ENCODE assay signal across 9 mouse cellular contexts in the genomic region with DNA sequence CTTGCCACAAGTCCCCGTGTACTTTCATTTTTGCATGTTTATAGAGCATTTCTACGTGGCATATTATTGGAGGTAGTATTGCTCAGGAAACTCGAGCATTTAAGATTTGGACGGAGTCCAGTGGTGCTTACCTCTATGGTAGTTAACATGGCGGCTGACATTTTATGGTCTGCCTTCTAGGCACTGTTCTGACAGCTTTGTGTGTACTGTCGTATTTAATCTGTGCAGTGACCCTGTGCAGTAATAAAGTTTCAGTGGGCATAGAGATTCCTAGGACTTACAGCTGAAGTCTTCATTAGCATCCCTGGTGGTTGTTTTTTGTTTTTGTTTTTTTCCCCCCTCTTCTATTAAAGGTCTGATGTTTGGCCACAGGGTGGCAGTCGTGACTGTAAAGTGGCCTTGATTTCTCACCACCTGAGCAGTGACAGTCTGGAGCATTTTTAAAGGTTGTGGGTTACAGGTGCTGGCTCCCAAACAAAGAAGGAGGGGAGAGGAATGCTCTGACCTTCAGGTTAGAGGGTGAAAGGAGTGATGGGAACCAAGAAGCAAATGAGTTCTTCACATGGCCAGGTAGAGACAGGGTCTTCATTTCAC.
A peak's percentile ranks its signal among the peaks of the same experiment; 100 is the strongest.
DNase-seq lines count a peak whose midpoint lies in the region; ATAC-seq lines count a peak whose summit lies in the region.
"Had no signal": no experiment of that assay in that cellular context is flagged by ENCODE, and none has a peak within 500 bp of the region (broad histone marks: within the 10 kb centered on the region; RNA-seq: fewer than 3 reads in every experiment).

No protein-coding gene starts in this region.

- no peaks in the 10 kb centered on the region; the same call in 1 of the 2 replicates for H3K27me3 ChIP-seq in hindbrain, embryonic 15.5 days
- no peaks in the 10 kb centered on the region for H3K27me3 ChIP-seq in limb, embryonic 11.5 days (ENCODE audit: control insufficient read depth, insufficient read depth, low read length)
- no peaks in the 10 kb centered on the region for H3K27me3 ChIP-seq in neural tube, embryonic 14.5 days (ENCODE audit: control insufficient read depth, insufficient read depth, low read length)
- H3K27me3 ChIP-seq: heart, embryonic 13.5 days had no signal

- H3K9ac ChIP-seq in hindbrain, embryonic 15.5 days: no peak overlapping the region
- no peak overlapping the region for H3K9ac ChIP-seq in limb, embryonic 11.5 days (ENCODE audit: low read length)
- no peak overlapping the region for H3K9ac ChIP-seq in neural tube, embryonic 14.5 days (replicated peaks; ENCODE audit: low read depth, low read length)
- H3K9ac ChIP-seq: heart, embryonic 13.5 days had no signal

- no peak overlapping the region for H3K27ac ChIP-seq in hindbrain, embryonic 15.5 days (replicated peaks)
- no peak overlapping the region for H3K27ac ChIP-seq in limb, embryonic 11.5 days (replicated peaks; ENCODE audit: low read depth, low read length)
- no peak overlapping the region for H3K27ac ChIP-seq in neural tube, embryonic 14.5 days (ENCODE audit: low read depth, low read length)
- H3K27ac ChIP-seq: heart, embryonic 13.5 days had no signal

- no peaks in the 10 kb centered on the region for H3K36me3 ChIP-seq in hindbrain, embryonic 15.5 days
- no peaks in the 10 kb centered on the region for H3K36me3 ChIP-seq in limb, embryonic 11.5 days (ENCODE audit: control insufficient read depth, insufficient read depth, low read length)
- H3K36me3 ChIP-seq in neural tube, embryonic 14.5 days (ENCODE audit: control insufficient read depth, insufficient read depth, low read length): no peaks in the 10 kb centered on the region

- peaks cover 6% of the 10 kb centered on the region for H3K4me1 ChIP-seq in hindbrain, embryonic 15.5 days (replicated peaks)
- no peaks in the 10 kb centered on the region for H3K4me1 ChIP-seq in limb, embryonic 11.5 days (ENCODE audit: control insufficient read depth, insufficient read depth, low read length)
- no peaks in the 10 kb centered on the region for H3K4me1 ChIP-seq in neural tube, embryonic 14.5 days (ENCODE audit: control insufficient read depth, insufficient read depth, low read length)

- no peaks in the 10 kb centered on the region for H3K9me3 ChIP-seq in hindbrain, embryonic 15.5 days
- H3K9me3 ChIP-seq in limb, embryonic 11.5 days (ENCODE audit: control insufficient read depth, low read length): no peaks in the 10 kb centered on the region
- no peaks in the 10 kb centered on the region for H3K9me3 ChIP-seq in neural tube, embryonic 14.5 days (ENCODE audit: control insufficient read depth, low read length)
- H3K9me3 ChIP-seq: heart, embryonic 13.5 days had no signal

- H3K4me2 ChIP-seq in hindbrain, embryonic 15.5 days: no peak overlapping the region
- no peak overlapping the region for H3K4me2 ChIP-seq in limb, embryonic 11.5 days (ENCODE audit: low read depth, severe bottlenecking)
- H3K4me2 ChIP-seq in neural tube, embryonic 14.5 days (ENCODE audit: low read depth, low read length): no peak overlapping the region
- H3K4me2 ChIP-seq: heart, embryonic 13.5 days had no signal

- ATAC-seq in cerebellum, adult (ENCODE audit: insufficient number of reproducible peaks, low FRiP score, low TSS enrichment): no peak
- ATAC-seq in hindbrain, embryonic 15.5 days (ENCODE audit: low FRiP score, low read depth): peak; percentile 52; the same call in 1 of the 2 replicates
- ATAC-seq in limb, embryonic 11.5 days (ENCODE audit: insufficient number of reproducible peaks, low FRiP score, low TSS enrichment, low read depth): no peak
- ATAC-seq in neural tube, embryonic 14.5 days (ENCODE audit: low read depth): peak; percentile 60

- DNase-seq in cerebellum, adult 11 months: peak; percentile 59
- DNase-seq in urinary bladder, postnatal 25 days (ENCODE audit: low spot score): peak; percentile 51
- no peak for DNase-seq in urinary bladder, adult 18-20 months (ENCODE audit: low spot score in 2 of 2)
- DNase-seq in embryo, embryonic 9.5 days (ENCODE audit: extremely low spot score): peak; percentile 45
- peak; percentile 75 for DNase-seq in limb, embryonic 11.5 days (ENCODE audit: low spot score)

- WGBS in hindbrain, embryonic 15.5 days: 47% methylated on average over 7 of the region's 7 CpGs
- 42% methylated on average over 7 of the region's 7 CpGs for WGBS in limb, embryonic 11.5 days
- 33% methylated on average over 7 of the region's 7 CpGs for WGBS in neural tube, embryonic 14.5 days

- H3K4me3 ChIP-seq in hindbrain, embryonic 15.5 days: no peak overlapping the region
- H3K4me3 ChIP-seq in limb, embryonic 11.5 days (ENCODE audit: low read depth, low read length): no peak overlapping the region
- H3K4me3 ChIP-seq in neural tube, embryonic 14.5 days (ENCODE audit: low read depth, low read length): no peak overlapping the region
- H3K4me3 ChIP-seq: heart, embryonic 13.5 days had no signal

Comparison
In these comparisons a context has a peak if more than half of its experiments do, and no peak if none do; other contexts are left out.
1. DNase-seq: peak in cerebellum, adult 11 months (single experiment), urinary bladder, postnatal 25 days (single experiment), embryo, embryonic 9.5 days (single experiment) and limb, embryonic 11.5 days (single experiment); none in urinary bladder, adult 18-20 months (0 of 2).
2. ATAC-seq: peak in hindbrain, embryonic 15.5 days (single experiment) and neural tube, embryonic 14.5 days (single experiment); none in cerebellum, adult (single experiment) and limb, embryonic 11.5 days (single experiment).